Mouse (Mus musculus): ENCODE results near the gene Olfr307. TPM values are rescaled to one million over a fixed set of nuclear protein-coding genes. Genes with fewer than 3 reads are reported as not detected.
"Not testable (repeated sequence)": the region's sequence is repeated elsewhere in the genome, so short reads cannot be mapped to it uniquely, and the experiment has no call there.

Olfr307 gene
- total and polyA plus RNA-seq, 3 experiments = not detected

DNA sequence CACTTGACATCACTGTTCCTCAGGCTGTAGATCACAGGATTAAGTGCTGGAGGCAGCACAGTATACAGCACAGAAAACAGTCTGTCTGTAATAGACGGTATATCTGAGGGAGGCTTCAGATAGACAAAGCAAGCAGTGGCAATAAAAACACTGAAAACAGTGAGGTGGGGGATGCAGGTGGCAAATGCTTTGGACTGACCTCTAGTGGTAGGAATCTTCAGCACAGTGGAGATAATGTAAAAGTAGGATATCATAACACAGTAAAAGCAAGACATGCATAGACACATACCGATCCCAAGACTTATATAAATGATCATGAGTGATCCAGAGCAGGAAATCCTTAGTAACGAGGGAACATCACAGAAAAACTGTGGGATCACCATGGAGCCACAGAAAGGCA lies 48.4 kb upstream of the Olfr307 start:
- no peaks in the 10 kb centered on the region for H3K27me3 ChIP-seq (ENCODE audit: control insufficient read depth in 1 of 2, insufficient read depth in 2 of 2, low read length in 2 of 2)
- no peak overlapping the region for H3K9ac ChIP-seq (ENCODE audit: control insufficient read depth, low read depth, low read length, poor library complexity, severe bottlenecking)
- no peak overlapping the region for H3K4me3 ChIP-seq (ENCODE audit: control insufficient read depth in 1 of 2, insufficient read depth in 1 of 2, low read depth in 2 of 2, low read length in 2 of 2)
- H3K79me2 ChIP-seq (ENCODE audit: control insufficient read depth, insufficient read depth, low read length, poor library complexity) = no peaks in the 10 kb centered on the region
- no peaks in the 10 kb centered on the region for H3K36me3 ChIP-seq (ENCODE audit: control insufficient read depth in 1 of 2, insufficient read depth in 2 of 2, low read length in 2 of 2)
- H3K9me3 ChIP-seq (replicated peaks; ENCODE audit: insufficient read depth, low read length) = no peaks in the 10 kb centered on the region
- H3K27ac ChIP-seq (ENCODE audit: control insufficient read depth, low read depth, low read length) = no peak overlapping the region
- TF ChIP-seq MAX (IDR thresholded peaks at IDR 0.05; ENCODE audit: low read length) = no peak
- TF ChIP-seq TBP (IDR thresholded peaks at IDR 0.05; ENCODE audit: low read depth, low read length) = no peak
- no peak for TF ChIP-seq GABPA (IDR thresholded peaks at IDR 0.05; ENCODE audit: low read depth, low read length)
- no peak for TF ChIP-seq USF1 (IDR thresholded peaks at IDR 0.05; ENCODE audit: low read depth, low read length)
- TF ChIP-seq CHD2 (IDR thresholded peaks at IDR 0.05; ENCODE audit: low read length) = no peak
- no peak for TF ChIP-seq MAZ (IDR thresholded peaks at IDR 0.05; ENCODE audit: low read depth, low read length)
- no peak for TF ChIP-seq POLR2AphosphoS2 (IDR thresholded peaks at IDR 0.05; ENCODE audit: low read length)
- no peak; a peak in 1 of 6 replicates for TF ChIP-seq CTCF (IDR thresholded peaks at IDR 0.05 in 2 of 3, conservative IDR thresholded peaks at IDR 0.05 in 1 of 3; ENCODE audit: control insufficient read depth in 1 of 3, insufficient read depth in 1 of 3, low read depth in 2 of 3, low read length in 3 of 3, poor library complexity in 1 of 3, severe bottlenecking in 1 of 3)
- no peak for TF ChIP-seq UBTF (IDR thresholded peaks at IDR 0.05; ENCODE audit: borderline replicate concordance, insufficient read depth, low read depth, low read length)
- no peak for TF ChIP-seq POLR2A (IDR thresholded peaks at IDR 0.05; ENCODE audit: control insufficient read depth in 1 of 2, insufficient read depth in 1 of 2, low read depth in 1 of 2, low read length in 2 of 2, poor library complexity in 1 of 2)
- TF ChIP-seq E2F4 (IDR thresholded peaks at IDR 0.05; ENCODE audit: borderline replicate concordance, low read depth, low read length) = no peak
- TF ChIP-seq KAT2A (conservative IDR thresholded peaks at IDR 0.05; ENCODE audit: low read depth, low read length) = no peak
- TF ChIP-seq NRF1 (IDR thresholded peaks at IDR 0.05; ENCODE audit: insufficient read depth, low read depth, low read length, poor library complexity, severe bottlenecking) = no peak
- TF ChIP-seq TAL1 (IDR thresholded peaks at IDR 0.05; ENCODE audit: low read length) = no peak
- no peak for TF ChIP-seq GATA1 (IDR thresholded peaks at IDR 0.05; ENCODE audit: low read depth, low read length)
- TF ChIP-seq JUND (IDR thresholded peaks at IDR 0.05; ENCODE audit: low read depth, low read length) = no peak
- TF ChIP-seq NELFE (IDR thresholded peaks at IDR 0.05; ENCODE audit: low read depth, low read length) = no peak
- TF ChIP-seq MYB (IDR thresholded peaks at IDR 0.05; ENCODE audit: low read depth, low read length) = no peak
- no peak for TF ChIP-seq RCOR1 (IDR thresholded peaks at IDR 0.05; ENCODE audit: low read depth, low read length)
- no peak for DNase-seq (ENCODE audit: low read depth, low spot score)
- no peaks in the 10 kb centered on the region for H3K4me1 ChIP-seq (ENCODE audit: control insufficient read depth in 1 of 2, insufficient read depth in 2 of 2, low read length in 2 of 2)

DNA sequence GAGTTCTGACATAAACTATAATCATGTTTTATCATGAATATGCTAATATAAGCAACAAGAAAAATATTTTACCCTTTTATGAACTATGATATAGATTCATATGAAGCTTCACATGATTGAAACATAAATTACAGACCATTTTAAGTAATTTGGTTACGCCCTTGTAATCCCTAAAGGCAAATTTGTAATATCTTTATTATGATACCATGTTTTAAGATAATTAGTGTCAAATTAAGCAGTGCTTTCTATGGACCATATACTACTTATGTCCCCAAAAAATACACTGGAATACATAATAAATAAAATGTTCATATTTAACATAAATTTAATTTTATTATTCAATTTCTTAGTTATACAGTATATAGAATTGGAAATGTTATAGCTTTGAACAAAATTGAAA lies 29.4 kb upstream of the Olfr307 start, which contains the start of gene Olfr305:
TSS of gene Olfr305 (minus strand) at position 101 of the 400 bp plus-strand sequence.
- TF ChIP-seq HCFC1 (IDR thresholded peaks at IDR 0.05; ENCODE audit: low read depth, low read length) (no peak), POLR2AphosphoS5 (IDR thresholded peaks at IDR 0.05; ENCODE audit: borderline replicate concordance, low read depth, low read length) (no peak), POLR2A (IDR thresholded peaks at IDR 0.05; ENCODE audit: control insufficient read depth in 1 of 2, insufficient read depth in 1 of 2, low read depth in 1 of 2, low read length in 2 of 2, poor library complexity in 1 of 2) (no peak), EP300 (IDR thresholded peaks at IDR 0.05; ENCODE audit: low read depth in 1 of 2, low read length in 2 of 2) (no peak), MEF2A (IDR thresholded peaks at IDR 0.05; ENCODE audit: extremely low read depth, insufficient replicate concordance, low read depth, low read length, poor library complexity, severe bottlenecking) (no peak), GABPA (IDR thresholded peaks at IDR 0.05; ENCODE audit: low read depth, low read length) (no peak), KAT2A (conservative IDR thresholded peaks at IDR 0.05; ENCODE audit: low read depth, low read length) (no peak), MYB (IDR thresholded peaks at IDR 0.05; ENCODE audit: low read depth, low read length) (no peak), UBTF (IDR thresholded peaks at IDR 0.05; ENCODE audit: borderline replicate concordance, insufficient read depth, low read depth, low read length) (no peak), MAX (IDR thresholded peaks at IDR 0.05; ENCODE audit: low read length) (no peak), MAZ (IDR thresholded peaks at IDR 0.05; ENCODE audit: low read depth, low read length) (no peak), CHD2 (IDR thresholded peaks at IDR 0.05; ENCODE audit: low read length) (no peak), MXI1 (IDR thresholded peaks at IDR 0.05; ENCODE audit: low read depth, low read length) (no peak), SIN3A (IDR thresholded peaks at IDR 0.05; ENCODE audit: low read length) (no peak), USF1 (IDR thresholded peaks at IDR 0.05; ENCODE audit: low read depth, low read length) (no peak)
- Histone ChIP-seq H3K9me3 (replicated peaks; ENCODE audit: insufficient read depth, low read length) (no peaks in the 10 kb centered on the region), H3K4me1 (ENCODE audit: control insufficient read depth in 1 of 2, insufficient read depth in 2 of 2, low read length in 2 of 2) (no peaks in the 10 kb centered on the region), H3K27ac (ENCODE audit: control insufficient read depth, low read depth, low read length) (no peak within 1 kb of the TSS), H3K4me3 (ENCODE audit: control insufficient read depth in 1 of 2, insufficient read depth in 1 of 2, low read depth in 2 of 2, low read length in 2 of 2) (no peak within 1 kb of the TSS), H3K27me3 (ENCODE audit: control insufficient read depth in 1 of 2, insufficient read depth in 2 of 2, low read length in 2 of 2) (no peaks in the 10 kb centered on the region), H3K9ac (ENCODE audit: control insufficient read depth, low read depth, low read length, poor library complexity, severe bottlenecking) (no peak within 1 kb of the TSS), H3K36me3 (ENCODE audit: control insufficient read depth in 1 of 2, insufficient read depth in 2 of 2, low read length in 2 of 2) (no peaks in the 10 kb centered on the region), H3K79me2 (ENCODE audit: control insufficient read depth, insufficient read depth, low read length, poor library complexity) (no peaks in the 10 kb centered on the region)
- no peak for DNase-seq (ENCODE audit: low read depth, low spot score)

DNA sequence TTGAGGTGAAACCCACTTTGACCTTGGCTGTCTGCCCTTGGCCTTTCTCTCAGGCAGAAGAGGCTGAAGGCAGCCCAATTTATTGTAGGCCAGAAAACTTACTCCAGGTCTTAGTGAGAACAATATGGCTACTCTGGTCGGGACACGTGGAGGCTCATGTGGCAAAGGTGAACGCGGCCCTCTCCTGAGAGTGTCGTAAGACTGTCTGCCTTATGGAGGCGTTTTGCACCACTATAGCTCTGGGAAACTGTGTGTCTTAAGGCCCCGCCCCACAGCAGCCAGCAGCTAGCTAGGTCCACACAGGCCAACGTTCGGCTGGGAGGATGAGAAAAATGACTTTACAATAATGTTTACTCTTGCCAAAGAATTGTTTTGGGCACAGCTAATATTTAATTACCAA lies 8.9 kb upstream of the Olfr307 start:
- H3K27ac ChIP-seq (ENCODE audit: control insufficient read depth, low read depth, low read length); H3K9me3 ChIP-seq (replicated peaks; ENCODE audit: insufficient read depth, low read length); DNase-seq (ENCODE audit: low read depth, low spot score): not testable (repeated sequence)

More for the DNA sequence above, 8.9 kb upstream of the Olfr307 start:
- not testable (repeated sequence) for H3K9ac ChIP-seq (ENCODE audit: control insufficient read depth, low read depth, low read length, poor library complexity, severe bottlenecking); H3K79me2 ChIP-seq (ENCODE audit: control insufficient read depth, insufficient read depth, low read length, poor library complexity); H3K4me1 ChIP-seq (ENCODE audit: control insufficient read depth in 1 of 2, insufficient read depth in 2 of 2, low read length in 2 of 2); H3K4me3 ChIP-seq (ENCODE audit: control insufficient read depth in 1 of 2, insufficient read depth in 1 of 2, low read depth in 2 of 2, low read length in 2 of 2); H3K27me3 ChIP-seq (ENCODE audit: control insufficient read depth in 1 of 2, insufficient read depth in 2 of 2, low read length in 2 of 2); H3K36me3 ChIP-seq (ENCODE audit: control insufficient read depth in 1 of 2, insufficient read depth in 2 of 2, low read length in 2 of 2)
